Mouse (Mus musculus) cerebellum, postnatal 14 days (tissue): ENCODE measurements at regions not wholly inside any gene's neighbourhood (a gene's known extent, or its start where the extent isn't known, plus 50 kb on each side); places are given as distances from the start of the nearest gene placed in this dataset.

Experiments
- DNase-seq, 2 experiments: peaks; one replicate each; pipeline ENCODE4 v3.0.0; 2021; ENCODE audit warnings: mixed read lengths in 2 of 2

DNA sequence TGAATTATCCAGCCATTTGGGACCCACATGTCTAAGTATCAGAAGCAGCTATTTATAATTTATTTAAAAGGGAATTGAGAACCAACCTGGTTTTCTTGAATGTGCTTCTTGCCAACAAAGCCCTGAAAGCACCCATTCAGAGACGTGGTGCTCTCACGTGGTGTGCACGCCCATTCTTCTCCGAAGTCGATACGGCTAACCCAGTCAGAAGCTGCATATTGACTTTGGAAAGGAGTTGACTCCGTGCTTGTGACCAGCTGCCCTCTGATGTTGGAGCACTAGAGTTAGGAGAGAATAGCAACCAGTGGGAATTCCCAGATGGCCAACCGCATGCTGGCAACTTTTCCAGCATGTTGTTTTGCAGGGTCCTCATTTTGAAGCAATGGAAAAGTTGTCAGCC is 240.2 kb upstream of the Lrtm1 start:
- no peak for DNase-seq

DNA sequence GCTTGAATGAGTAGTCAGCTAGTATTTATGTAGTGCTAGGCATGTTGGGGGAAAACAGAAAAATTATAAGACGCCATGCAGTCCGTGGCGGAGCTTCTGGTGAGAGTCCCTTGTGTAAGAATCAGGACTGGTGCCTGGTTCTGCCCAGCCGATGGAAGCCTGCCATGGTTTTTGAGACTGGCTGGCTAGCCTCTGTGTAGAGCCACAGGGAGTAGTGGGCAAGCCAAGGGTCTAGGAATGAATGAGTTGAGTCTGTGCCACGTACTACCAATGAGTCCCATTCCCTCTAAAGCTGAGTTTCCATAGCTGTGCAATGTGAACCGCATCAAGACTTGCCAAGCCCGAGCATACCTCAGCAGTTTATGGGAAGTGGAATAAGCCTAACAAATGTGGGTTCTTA is 236.3 kb upstream of the Lrtm1 start:
- peak; percentile 94 to 95 for DNase-seq

DNA sequence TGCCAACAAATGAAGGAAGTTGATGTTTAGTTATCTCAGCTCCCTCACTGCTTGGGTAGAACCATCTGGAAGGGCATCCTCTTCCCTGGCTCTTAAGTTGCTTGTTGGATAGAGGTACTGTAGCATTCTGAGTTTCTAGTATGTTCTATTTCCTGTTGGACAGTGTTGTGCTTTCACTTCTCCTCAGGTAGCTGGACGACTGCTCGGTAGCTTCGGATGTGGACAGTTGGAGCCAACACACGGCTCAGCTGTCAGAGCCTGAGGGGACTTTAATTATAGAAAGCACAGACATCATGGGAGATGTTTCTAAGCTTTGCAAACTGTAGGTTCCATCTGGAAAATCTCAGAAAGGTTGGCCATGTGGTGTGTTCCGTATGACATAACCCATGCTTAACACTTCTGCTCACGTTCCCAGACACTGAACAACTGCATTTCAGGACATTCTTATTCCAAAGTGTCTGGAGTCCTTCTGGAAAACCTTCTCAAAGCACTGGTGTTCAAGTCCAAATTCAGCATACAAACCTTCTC is 233.8 kb upstream of the Lrtm1 start:
- peak; percentile 48 to 61 for DNase-seq

DNA sequence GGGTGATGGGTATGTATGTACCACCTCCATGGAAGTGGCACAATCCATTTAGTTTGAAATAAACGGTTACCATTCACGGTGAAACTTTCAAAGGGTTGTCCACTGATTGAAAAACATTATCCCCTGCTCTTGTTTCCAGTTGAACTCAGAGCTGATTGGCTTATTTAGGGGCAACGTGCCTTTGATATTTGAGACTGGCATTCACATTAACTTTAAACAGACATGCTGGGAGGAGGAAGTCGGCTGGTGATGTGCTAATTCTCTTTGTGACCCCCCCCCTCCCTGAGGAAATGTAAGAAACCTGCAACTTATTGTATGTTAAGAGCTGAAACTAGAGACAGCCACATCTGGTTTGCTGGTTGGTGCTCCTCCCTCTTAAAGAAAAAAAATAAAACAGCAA is 219.7 kb upstream of the Lrtm1 start:
- no peak for DNase-seq

DNA sequence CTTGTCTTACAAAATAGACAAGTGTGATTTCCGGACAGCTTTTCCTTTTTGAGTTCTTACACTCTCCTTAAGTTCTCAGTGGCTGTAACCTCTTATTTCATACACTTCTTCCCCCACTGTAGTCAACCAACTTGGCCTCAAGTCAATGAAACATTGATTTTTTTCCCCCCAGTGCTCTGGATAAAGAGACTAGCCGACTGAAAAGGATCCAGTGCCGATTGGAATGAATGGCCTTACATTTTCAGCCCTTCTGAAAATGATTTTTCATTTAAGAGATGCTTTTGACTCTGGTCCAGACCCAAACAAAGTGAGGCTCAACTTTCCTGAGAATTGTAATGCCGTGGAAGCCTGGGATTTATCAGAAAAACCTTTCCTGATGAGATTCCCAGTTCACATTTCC is 216.3 kb upstream of the Lrtm1 start:
- no peak for DNase-seq

DNA sequence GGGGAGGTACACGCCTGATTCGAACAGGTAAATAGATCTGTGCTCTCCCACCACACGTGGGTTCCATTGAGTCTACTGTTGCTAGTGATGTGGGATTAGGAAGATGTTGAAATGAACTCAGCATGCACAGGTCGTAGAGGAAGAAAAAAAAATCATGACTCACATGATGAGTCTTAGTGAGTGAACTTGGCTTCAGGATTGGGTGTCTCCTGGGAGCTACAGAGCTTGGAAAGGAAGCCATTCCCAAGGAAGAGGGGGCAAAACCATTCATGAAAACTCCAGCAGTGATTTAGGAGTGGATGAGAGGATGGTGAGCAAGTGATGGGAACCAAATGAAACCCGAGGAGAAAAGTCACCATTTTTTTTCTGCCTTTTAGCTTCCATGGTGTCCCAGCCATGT is 215.9 kb upstream of the Lrtm1 start:
- DNase-seq: no peak

DNA sequence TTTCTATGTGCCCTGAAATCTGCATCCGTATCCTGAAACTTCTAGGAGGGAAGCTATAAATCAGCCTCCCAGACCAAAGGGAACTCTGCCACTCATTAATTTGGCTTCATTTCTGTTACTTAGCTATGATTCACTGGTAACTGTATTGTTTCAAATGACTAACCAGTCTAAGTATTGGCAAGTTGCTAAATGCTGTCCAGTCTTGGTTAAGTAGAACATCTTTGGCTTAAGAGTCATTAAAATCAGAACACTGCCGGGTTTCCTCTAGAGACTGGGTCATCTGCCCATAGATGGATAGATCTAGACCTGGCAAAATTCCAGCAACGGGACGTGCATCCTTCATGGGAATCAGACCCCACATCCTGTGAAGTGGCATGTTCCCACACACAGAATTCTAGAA is 209.9 kb upstream of the Lrtm1 start:
- no peak for DNase-seq

DNA sequence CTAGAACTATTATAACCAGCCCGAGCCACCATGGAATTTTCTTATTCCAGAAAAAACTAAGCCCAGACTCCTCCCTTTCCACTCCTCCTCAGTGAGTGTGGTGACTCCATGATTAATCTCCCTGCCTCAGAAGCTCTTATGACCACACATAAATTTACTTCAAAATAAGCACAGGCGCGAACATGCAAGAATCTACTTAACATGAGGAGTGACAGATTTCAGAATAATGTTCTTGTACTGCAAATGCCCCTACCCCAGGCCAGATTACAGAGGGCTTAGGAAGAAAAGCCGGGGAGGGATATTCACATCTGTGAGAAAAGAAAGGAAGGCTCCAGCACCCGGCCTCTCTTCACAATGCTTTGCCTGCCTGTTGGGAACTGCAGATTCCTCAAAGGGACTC is 208.7 kb upstream of the Lrtm1 start:
- no peak for DNase-seq

DNA sequence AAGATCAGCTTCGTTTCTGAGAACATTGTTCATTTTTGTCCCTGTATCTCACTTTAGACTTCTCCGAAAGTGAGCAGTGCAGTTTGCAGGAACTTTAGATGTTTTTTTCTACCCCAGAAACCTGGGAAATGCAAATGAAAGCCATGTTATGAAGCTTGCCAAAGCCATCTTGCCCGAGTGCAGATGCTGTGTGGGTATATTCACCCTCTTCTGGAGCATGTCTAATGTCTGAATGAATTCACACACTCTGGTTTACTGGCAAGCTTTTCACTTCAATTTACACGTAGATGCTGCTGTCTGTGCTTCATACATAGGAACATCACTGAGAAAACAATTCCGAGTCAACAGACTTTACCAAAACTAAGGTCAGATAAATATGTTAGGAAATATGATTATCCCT is 197.0 kb upstream of the Lrtm1 start:
- DNase-seq: no peak

DNA sequence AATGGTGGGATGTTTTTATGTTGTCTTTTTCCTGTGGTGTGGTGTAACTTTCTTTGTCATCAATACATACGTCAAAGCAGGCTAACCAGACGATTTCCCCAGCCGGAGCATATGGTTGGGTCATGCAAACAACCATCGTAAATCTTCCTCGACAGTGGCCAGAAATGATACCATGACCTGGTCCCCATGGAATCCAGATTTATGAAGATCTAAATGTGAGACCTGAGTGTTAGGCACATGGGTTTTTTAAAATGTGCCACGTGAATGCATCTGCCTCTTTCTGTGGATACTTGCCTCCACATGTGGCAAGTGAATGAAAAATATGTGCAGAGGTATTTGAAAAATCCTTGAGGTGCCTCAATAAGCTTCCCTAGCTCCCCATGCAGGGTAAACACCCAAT is 190.8 kb upstream of the Lrtm1 start:
- no peak for DNase-seq

DNA sequence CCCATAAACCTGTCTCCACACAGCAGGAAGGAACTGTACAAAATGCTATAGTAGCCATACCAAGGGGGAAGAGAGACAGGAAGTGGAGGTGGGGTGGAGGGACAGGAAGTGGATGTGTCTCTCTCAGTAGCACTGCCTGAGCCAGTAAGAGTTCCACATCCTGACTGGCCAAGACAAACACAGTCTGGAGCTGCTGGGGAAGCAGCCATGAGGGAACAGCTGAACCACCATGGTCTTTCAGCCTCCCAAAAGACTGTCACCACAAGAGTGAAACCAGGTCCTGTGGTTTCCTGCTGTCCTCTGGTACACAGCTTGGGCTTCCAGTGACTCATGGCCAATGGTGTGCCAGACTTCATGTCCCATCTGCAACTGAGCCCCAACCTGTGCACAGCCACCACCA is 180.9 kb upstream of the Lrtm1 start:
- no peak for DNase-seq

DNA sequence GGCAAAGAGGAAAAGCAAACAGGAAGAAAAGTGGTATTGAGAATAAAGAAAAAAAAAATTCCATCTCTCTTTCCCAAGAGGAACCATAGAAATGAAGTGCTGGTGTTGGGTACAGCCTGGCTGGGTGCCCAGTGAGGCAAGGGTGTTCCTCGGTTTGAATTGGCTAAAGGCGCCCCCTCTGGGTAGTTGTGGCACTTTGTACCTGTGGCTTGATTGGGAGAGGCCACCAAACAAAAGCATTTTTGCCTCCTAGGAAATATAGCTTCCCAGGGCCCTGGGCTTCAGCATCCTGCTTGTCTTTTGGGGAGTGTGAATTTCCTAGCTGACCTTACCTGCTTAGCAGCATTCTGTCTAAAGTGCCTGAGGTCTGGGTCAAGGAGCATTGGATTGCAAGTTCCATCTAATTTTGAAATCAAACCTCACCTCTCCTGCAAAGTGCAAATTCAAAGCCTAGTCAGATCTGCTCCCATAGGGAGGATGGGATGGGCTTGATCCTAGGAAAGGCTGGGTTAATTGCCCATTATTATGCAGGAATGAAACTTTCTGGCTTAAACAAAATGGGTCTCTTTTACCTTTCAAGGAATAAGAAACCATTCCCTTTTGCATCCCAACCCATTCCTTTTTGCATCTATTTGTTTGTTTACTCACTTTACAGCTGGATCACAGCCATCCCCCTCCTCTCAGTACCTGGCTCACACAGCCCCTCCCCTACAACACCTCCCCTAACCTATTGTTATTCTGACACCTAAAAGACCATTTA is 169.0 kb upstream of the Lrtm1 start:
- peak; percentile 52 to 61 for DNase-seq
